In genomic region chr3:83145610-83146009, GRCm38 (mm10) we compare ENCODE assay signal across 27 mouse cellular contexts. TPM values are rescaled to one million over a fixed set of nuclear protein-coding genes. Genes with fewer than 3 reads are reported as not detected.
DNase-seq lines count a peak whose midpoint lies in the region; ATAC-seq and TF ChIP-seq lines count a peak whose summit lies in the region.
"Had no signal": no experiment of that assay in that cellular context is flagged by ENCODE, and none has a peak within 500 bp of the region (broad histone marks: within the 10 kb centered on the region; RNA-seq: fewer than 3 reads in every experiment).

No protein-coding gene starts in this region.

- no peaks in the 10 kb centered on the region; the same call in 1 of the 2 replicates for H3K4me1 ChIP-seq in heart, adult 2 months (ENCODE audit: control insufficient read depth, insufficient read depth, low read length)
- no peaks in the 10 kb centered on the region for H3K4me1 ChIP-seq in liver, adult 2 months (ENCODE audit: control insufficient read depth, insufficient read depth, low read length)
- no peaks in the 10 kb centered on the region for H3K4me1 ChIP-seq in liver, embryonic 12.5 days
- peaks cover 7% of the 10 kb centered on the region for H3K4me1 ChIP-seq in lung, embryonic 16.5 days (replicated peaks; ENCODE audit: control insufficient read depth, insufficient read depth, low read length)
- peaks cover 6% of the 10 kb centered on the region for H3K4me1 ChIP-seq in lung, adult 2 months (ENCODE audit: control insufficient read depth, insufficient read depth, low read length)
- H3K4me1 ChIP-seq: heart, embryonic 10.5 days; heart, embryonic 13.5 days had no signal

- TF ChIP-seq POLR2A in heart, adult 2 months (IDR thresholded peaks at IDR 0.05; ENCODE audit: insufficient read depth, low read depth, low read length): no peak
- no peak for TF ChIP-seq POLR2A in liver, adult 2 months (IDR thresholded peaks at IDR 0.05; ENCODE audit: extremely low read depth, insufficient read depth, low read length)
- no peak for TF ChIP-seq POLR2A in lung, adult 2 months (IDR thresholded peaks at IDR 0.05; ENCODE audit: borderline replicate concordance, extremely low read depth, low read depth, low read length)

- H3K4me3 ChIP-seq in heart, adult 2 months: no peak overlapping the region
- no peak overlapping the region for H3K4me3 ChIP-seq in liver, adult 2 months (ENCODE audit: insufficient read depth, low read depth, low read length)
- H3K4me3 ChIP-seq in liver, embryonic 12.5 days: no peak overlapping the region
- H3K4me3 ChIP-seq in lung, embryonic 16.5 days (ENCODE audit: low read length): no peak overlapping the region
- no peak overlapping the region for H3K4me3 ChIP-seq in lung, adult 2 months (replicated peaks; ENCODE audit: extremely low read depth, low read depth, low read length)
- H3K4me3 ChIP-seq: forebrain, embryonic 10.5 days; heart, embryonic 10.5 days; heart, embryonic 13.5 days; hindbrain, embryonic 12.5 days; hindbrain, embryonic 15.5 days had no signal

- ATAC-seq in liver, embryonic 12.5 days: no peak
- peak; percentile 61; the same call in 1 of the 2 replicates for ATAC-seq in lung, embryonic 16.5 days (ENCODE audit: low read depth)
- ATAC-seq: forebrain, embryonic 14.5 days; Patski had no signal

- H3K27ac ChIP-seq in heart, adult 2 months: 0 out of 2 replicates have a peak overlapping the region, but pooled peaks have one; percentile 13
- no peak overlapping the region for H3K27ac ChIP-seq in liver, adult 2 months (replicated peaks; ENCODE audit: insufficient read depth, low read depth, low read length)
- no peak overlapping the region for H3K27ac ChIP-seq in liver, embryonic 12.5 days
- H3K27ac ChIP-seq in lung, embryonic 16.5 days (ENCODE audit: low read length): no peak overlapping the region
- H3K27ac ChIP-seq: forebrain, embryonic 10.5 days; heart, embryonic 10.5 days; heart, embryonic 13.5 days; hindbrain, embryonic 12.5 days; hindbrain, embryonic 15.5 days had no signal

- intact Hi-C loops in heart, adult 2 months (cut with DNase I): no loop called here

- no peaks in the 10 kb centered on the region for H3K36me3 ChIP-seq in heart, adult 2 months (ENCODE audit: control insufficient read depth, insufficient read depth, low read length)
- no peaks in the 10 kb centered on the region for H3K36me3 ChIP-seq in liver, adult 2 months (ENCODE audit: control insufficient read depth, insufficient read depth, low read length)
- H3K36me3 ChIP-seq in liver, embryonic 12.5 days: no peaks in the 10 kb centered on the region
- no peaks in the 10 kb centered on the region for H3K36me3 ChIP-seq in lung, embryonic 16.5 days (ENCODE audit: control insufficient read depth, insufficient read depth, low read length)
- H3K36me3 ChIP-seq: forebrain, embryonic 10.5 days; G1E; heart, embryonic 10.5 days; heart, embryonic 13.5 days; hindbrain, embryonic 12.5 days; hindbrain, embryonic 15.5 days had no signal

- no peak overlapping the region for H3K4me2 ChIP-seq in liver, embryonic 12.5 days
- no peak overlapping the region for H3K4me2 ChIP-seq in lung, embryonic 16.5 days (ENCODE audit: low read depth, low read length)
- H3K4me2 ChIP-seq: heart, embryonic 13.5 days; hindbrain, embryonic 12.5 days; hindbrain, embryonic 15.5 days had no signal

- H3K27me3 ChIP-seq in heart, adult 2 months (ENCODE audit: control insufficient read depth, insufficient read depth, low read length): no peaks in the 10 kb centered on the region
- H3K27me3 ChIP-seq in liver, adult 2 months (ENCODE audit: control insufficient read depth, insufficient read depth, low read length): no peaks in the 10 kb centered on the region
- 0 out of 2 replicates have a peak, but pooled peaks cover 4% of the 10 kb centered on the region for H3K27me3 ChIP-seq in liver, embryonic 12.5 days (replicated peaks)
- H3K27me3 ChIP-seq in lung, embryonic 16.5 days (ENCODE audit: control insufficient read depth, insufficient read depth, low read depth, low read length): no peaks in the 10 kb centered on the region
- H3K27me3 ChIP-seq: CH12.LX; heart, embryonic 13.5 days; hindbrain, embryonic 12.5 days; hindbrain, embryonic 15.5 days had no signal

- H3K79me2 ChIP-seq in heart, adult 2 months (replicated peaks; ENCODE audit: control insufficient read depth, insufficient read depth, low read length): no peaks in the 10 kb centered on the region
- no peaks in the 10 kb centered on the region for H3K79me2 ChIP-seq in liver, adult 2 months (ENCODE audit: control insufficient read depth, insufficient read depth, low read length)

- H3K9ac ChIP-seq in heart, adult 2 months (ENCODE audit: low read depth, low read length): no peak overlapping the region
- no peak overlapping the region for H3K9ac ChIP-seq in liver, adult 2 months (ENCODE audit: low read depth, low read length)
- no peak overlapping the region for H3K9ac ChIP-seq in liver, embryonic 12.5 days
- H3K9ac ChIP-seq in lung, embryonic 16.5 days (ENCODE audit: low read length): no peak overlapping the region
- H3K9ac ChIP-seq: heart, embryonic 13.5 days; hindbrain, embryonic 12.5 days; hindbrain, embryonic 15.5 days had no signal

- no peak for TF ChIP-seq EP300 in heart, adult 2 months (IDR thresholded peaks at IDR 0.05; ENCODE audit: insufficient read depth, low read depth, low read length)

- 20% methylated on average over 3 of the region's 3 CpGs for WGBS in heart, adult 2 months
- 31% methylated on average over 3 of the region's 3 CpGs for WGBS in liver, adult 2 months
- 33% methylated on average over 3 of the region's 3 CpGs for WGBS in liver, embryonic 12.5 days (ENCODE audit: insufficient replicate concordance)
- 30% methylated on average over 3 of the region's 3 CpGs for WGBS in lung, embryonic 16.5 days
- 22% methylated on average over 3 of the region's 3 CpGs for WGBS in lung, adult 2 months

- no peak for TF ChIP-seq CTCF in heart, adult 2 months (IDR thresholded peaks at IDR 0.05)
- TF ChIP-seq CTCF in liver, adult 2 months (IDR thresholded peaks at IDR 0.05; ENCODE audit: low read depth, low read length): no peak
- no peak for TF ChIP-seq CTCF in lung, adult 2 months (IDR thresholded peaks at IDR 0.05; ENCODE audit: insufficient read depth, low read length)

- no peaks in the 10 kb centered on the region for H3K9me3 ChIP-seq in liver, embryonic 12.5 days (replicated peaks)
- H3K9me3 ChIP-seq in lung, embryonic 16.5 days (ENCODE audit: control insufficient read depth, low read length): no peaks in the 10 kb centered on the region
- H3K9me3 ChIP-seq: forebrain, embryonic 10.5 days; G1E; heart, embryonic 10.5 days; heart, embryonic 13.5 days; hindbrain, embryonic 12.5 days; hindbrain, embryonic 15.5 days had no signal

- DNase-seq in heart, adult 2 months: no peak
- DNase-seq in heart, postnatal 4 days: no peak
- peak; percentile 2 for DNase-seq in liver, adult 2 months (ENCODE audit: extremely low read depth, low read depth, low spot score)
- no peak for DNase-seq in lung, adult 2 months
- DNase-seq in lung, postnatal 25 days (ENCODE audit: low spot score): peak; percentile 45
- no peak for DNase-seq in layer of hippocampus, adult 8-10 months (ENCODE audit: low spot score in 2 of 2)
- DNase-seq: adrenal gland, postnatal 10 days; adrenal gland, postnatal 36 days; B cell, adult 2 months; cerebellum, adult 18-20 months; cerebellum, adult 9-10 months; cerebellum, postnatal 14 days; gastrocnemius, postnatal 25 days; heart, adult 18-20 months; heart, postnatal 14 days had no signal

RNA-seq across cellular contexts. Expression of gene Dchs2, which starts 17.9 kb away (rescaled TPM):
- under 1 TPM; 0.52 to 0.80 TPM for total RNA-seq in heart, adult 2 months (2021)
- polyA plus RNA-seq in heart, adult 2 months (2012; rRNA removed): 0.14 and 0.23 TPM in 2 replicates
- total RNA-seq in heart, postnatal 4 days (2021): 1 to 10 TPM; 1.2 to 1.3 TPM
- total RNA-seq in liver, adult 2 months (2014; rRNA removed): 0.09 and 0.13 TPM in 2 replicates
- polyA plus RNA-seq in liver, adult 2 months (2012; rRNA removed): 0.01 TPM in 2 replicates
- polyA plus RNA-seq in liver, embryonic 12.5 days (2016; fragmentation: Nextera tagmentation; extraction: Ambion mirVana): 0.01 and 0.02 TPM in 2 replicates
- polyA plus RNA-seq in lung, embryonic 16.5 days (2015; fragmentation: Nextera tagmentation; extraction: Ambion mirVana): 0.09 and 0.21 TPM in 2 replicates
- 0.24 and 0.38 TPM in 2 replicates for polyA plus RNA-seq in lung, adult 2 months (2012; rRNA removed)
- total RNA-seq in layer of hippocampus, adult 8-10 months (2022): 1 to 10 TPM; 3.3 to 4.8 (median 4.4) TPM
- total RNA-seq: CH12.LX; hematopoietic stem cell, adult 5-6 weeks had no signal
- polyA plus RNA-seq: forebrain, embryonic 10.5 days; G1E had no signal

Comparison
In these comparisons a context has a peak if more than half of its experiments do, and no peak if none do; other contexts are left out.
1. DNase-seq: peak in liver, adult 2 months (single experiment) and lung, postnatal 25 days (single experiment); none in heart, adult 2 months (0 of 2), heart, postnatal 4 days (single experiment), lung, adult 2 months (single experiment) and layer of hippocampus, adult 8-10 months (0 of 2).